Comparison of ENCODE assay signal across 8 mouse cellular contexts in the genomic region with DNA sequence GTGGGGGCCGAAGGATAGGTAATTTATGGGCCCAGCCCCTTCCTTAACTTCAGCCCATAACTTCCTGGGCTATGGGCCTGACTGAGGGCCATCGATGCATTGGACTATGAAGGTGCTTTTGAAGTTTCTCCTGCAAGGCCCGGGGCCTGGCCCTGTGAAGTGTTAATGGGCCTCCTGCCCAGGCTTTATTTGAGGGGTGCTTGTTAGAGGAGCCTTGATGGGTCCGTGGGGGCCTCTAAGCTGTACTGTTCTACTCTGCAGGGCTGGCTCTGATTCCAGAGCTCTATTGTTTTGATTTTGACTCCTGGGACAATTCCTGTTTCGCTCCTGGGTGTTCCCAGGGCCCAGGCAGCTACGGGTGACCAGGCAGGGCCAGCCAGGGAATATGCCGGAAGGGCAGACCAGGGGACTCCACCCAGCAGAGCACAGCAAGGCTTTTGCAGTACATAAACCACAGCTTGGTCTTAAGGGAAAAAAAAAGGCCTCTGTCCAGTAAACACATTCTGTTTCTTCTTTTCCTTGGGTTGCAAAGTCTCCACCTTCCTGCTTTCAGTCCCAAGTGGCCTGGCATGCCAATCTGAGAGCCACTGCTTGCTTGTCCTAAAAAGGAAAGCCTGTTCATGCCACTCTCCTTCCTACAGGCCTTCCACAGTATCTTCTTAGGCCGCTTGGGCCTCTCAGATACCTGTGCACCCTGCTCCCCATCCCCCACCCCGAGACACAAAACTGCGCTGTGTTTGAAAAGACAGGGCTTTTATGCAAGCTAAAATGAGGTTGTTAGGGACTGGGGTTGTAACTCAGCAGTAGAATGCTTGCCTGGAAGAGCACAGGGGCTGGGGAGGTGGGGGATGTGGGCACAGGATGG. TPM values are rescaled to one million over a fixed set of nuclear protein-coding genes. Genes with fewer than 3 reads are reported as not detected.
DNase-seq lines count a peak whose midpoint lies in the region; ATAC-seq lines count a peak whose summit lies in the region.

No protein-coding gene starts in this region.

- DNase-seq in adrenal gland, adult 8-10 months, result peak; percentile 38
- peak; percentile 40 for DNase-seq in embryonic facial prominence, embryonic 14.5 days (ENCODE audit: low spot score)
- DNase-seq in heart, postnatal 25 days (ENCODE audit: low spot score), result peak; percentile 65
- peak; percentile 79 to 81 for DNase-seq in kidney, postnatal 36 days
- no peak for DNase-seq in urinary bladder, postnatal 10 days (ENCODE audit: low spot score)
- DNase-seq in layer of hippocampus, adult 8-10 months (ENCODE audit: low spot score in 2 of 2), result no peak
- no peak for DNase-seq in spleen, postnatal 4 days (ENCODE audit: low spot score in 2 of 2)

- H3K36me3 ChIP-seq in embryonic facial prominence, embryonic 14.5 days (ENCODE audit: control insufficient read depth, insufficient read depth, low read length), result no peaks in the 10 kb centered on the region
- H3K36me3 ChIP-seq in neural tube, embryonic 13.5 days, result no peaks in the 10 kb centered on the region

- H3K9ac ChIP-seq in embryonic facial prominence, embryonic 14.5 days (ENCODE audit: low read depth, low read length), result no peak overlapping the region; the same call in 1 of the 2 replicates
- H3K9ac ChIP-seq in neural tube, embryonic 13.5 days, result peak overlapping the region; percentile 42; the same call in 1 of the 2 replicates

- no peaks in the 10 kb centered on the region for H3K9me3 ChIP-seq in embryonic facial prominence, embryonic 14.5 days (ENCODE audit: control insufficient read depth, low read length)
- H3K9me3 ChIP-seq in neural tube, embryonic 13.5 days, result no peaks in the 10 kb centered on the region

- WGBS in embryonic facial prominence, embryonic 14.5 days, result 33% methylated on average over 10 of the region's 10 CpGs
- 12% methylated on average over 10 of the region's 10 CpGs for WGBS in neural tube, embryonic 13.5 days

- peak; percentile 41; the same call in 1 of the 2 replicates for ATAC-seq in embryonic facial prominence, embryonic 14.5 days (ENCODE audit: low read depth)
- peak; percentile 56 for ATAC-seq in neural tube, embryonic 13.5 days (ENCODE audit: low read depth)

- H3K4me3 ChIP-seq in embryonic facial prominence, embryonic 14.5 days (ENCODE audit: low read depth, low read length), result no peak overlapping the region
- H3K4me3 ChIP-seq in neural tube, embryonic 13.5 days, result no peak overlapping the region

- H3K27ac ChIP-seq in embryonic facial prominence, embryonic 14.5 days (replicated peaks; ENCODE audit: low read depth, low read length), result peak overlapping the region; percentile 8
- H3K27ac ChIP-seq in neural tube, embryonic 13.5 days (replicated peaks), result peak overlapping the region; percentile 75

- H3K4me2 ChIP-seq in embryonic facial prominence, embryonic 14.5 days (ENCODE audit: low read depth, low read length), result no peak overlapping the region
- no peak overlapping the region for H3K4me2 ChIP-seq in neural tube, embryonic 13.5 days

- H3K4me1 ChIP-seq in embryonic facial prominence, embryonic 14.5 days (ENCODE audit: control insufficient read depth, insufficient read depth, low read length), result peaks cover 28% of the 10 kb centered on the region
- H3K4me1 ChIP-seq in neural tube, embryonic 13.5 days (replicated peaks), result peaks cover 27% of the 10 kb centered on the region

- intact Hi-C loops in heart, postnatal 25 days (cut with DNase I), result loop anchor here (2.0 kb wide), 1 partner anchor 56 kb away; no protein-coding TSS in a partner anchor

- no peaks in the 10 kb centered on the region for H3K27me3 ChIP-seq in embryonic facial prominence, embryonic 14.5 days (replicated peaks; ENCODE audit: control insufficient read depth, insufficient read depth, low read length)
- H3K27me3 ChIP-seq in neural tube, embryonic 13.5 days, result no peaks in the 10 kb centered on the region

RNA-seq across cellular contexts. Expression of a gene that starts 57.5 kb away (rescaled TPM):
- 10 to 100 TPM; 42.6 to 79.6 (median 61.1) TPM for total RNA-seq in adrenal gland, adult 8-10 months (2022)
- 4.4 and 5.3 TPM in 2 replicates for polyA plus RNA-seq in embryonic facial prominence, embryonic 14.5 days (2014; fragmentation: Nextera tagmentation; extraction: Ambion mirVana)
- 1 to 10 TPM; 2.8 to 3.4 TPM for total RNA-seq in heart, postnatal 25 days (2021)
- polyA plus RNA-seq in neural tube, embryonic 13.5 days (2015; fragmentation: Nextera tagmentation; extraction: Ambion mirVana), result 2.6 and 3.6 TPM in 2 replicates
- total RNA-seq in layer of hippocampus, adult 8-10 months (2022), result 10 to 100 TPM; 50.0 to 55.8 (median 50.9) TPM

Comparison
In these comparisons a context has a peak if more than half of its experiments do, and no peak if none do; other contexts are left out.
1. DNase-seq: peak in adrenal gland, adult 8-10 months (single experiment), embryonic facial prominence, embryonic 14.5 days (single experiment), heart, postnatal 25 days (single experiment) and kidney, postnatal 36 days (2 of 2); none in urinary bladder, postnatal 10 days (single experiment), layer of hippocampus, adult 8-10 months (0 of 2) and spleen, postnatal 4 days (0 of 2).
2. RNA of a gene that starts 57.5 kb away (total RNA-seq): 42.6 to 79.6 TPM in adrenal gland, adult 8-10 months and 50.0 to 55.8 TPM in layer of hippocampus, adult 8-10 months; 2.8 to 3.4 TPM in heart, postnatal 25 days; every median in the first group is over 4 times any median in the second.